Mouse (Mus musculus): ENCODE results near the gene Gatc.

- no peak for TF ChIP-seq GATA1 (IDR thresholded peaks at IDR 0.05; ENCODE audit: borderline replicate concordance, low read length)
- no peak for TF ChIP-seq FLI1 (IDR thresholded peaks at IDR 0.05; ENCODE audit: low read length)
These were observed at the start of gene Gatc, which contains the start of gene Triap1 for GRCm38 (mm10) chr5:115340577-115341313.
